Mouse (Mus musculus): ENCODE measurements around the gene Cox6b2. TPM values are rescaled to one million over a fixed set of nuclear protein-coding genes. Genes with fewer than 3 reads are reported as not detected.
A peak's percentile ranks its signal among the peaks of the same experiment; 100 is the strongest.

The Cox6b2 gene
- polyA plus RNA-seq, 1 experiment from 2014 or later: 116 TPM

GRCm38 (mm10) chr7:4746326-4746980 lies 6.4 kb downstream of the Cox6b2 start:
- peaks cover 75% of the 10 kb centered on the region for H3K4me1 ChIP-seq (replicated peaks; ENCODE audit: control insufficient read depth, insufficient read depth, low read length)
- peak overlapping the region; percentile 59 for H3K4me2 ChIP-seq
- DNase-seq (ENCODE audit: low spot score): no peak
- no peaks in the 10 kb centered on the region for H3K27me3 ChIP-seq (replicated peaks; ENCODE audit: control insufficient read depth, insufficient read depth, low read length)
- WGBS: 84% methylated on average over 22 of the region's 22 CpGs
- peak overlapping the region; percentile 93 for H3K27ac ChIP-seq (ENCODE audit: low read depth, low read length)
- peaks cover 32% of the 10 kb centered on the region for H3K36me3 ChIP-seq (ENCODE audit: control insufficient read depth, insufficient read depth, low read length)
- no peak for ATAC-seq (replicated peaks; ENCODE audit: low FRiP score)
- peak overlapping the region; percentile 50 for H3K9ac ChIP-seq (ENCODE audit: low read depth, low read length)
- no peaks in the 10 kb centered on the region for H3K9me3 ChIP-seq (ENCODE audit: control insufficient read depth, low read length)
- peak overlapping the region; percentile 24; the same call in 1 of the 2 replicates for H3K4me3 ChIP-seq (ENCODE audit: low read depth, low read length)

GRCm38 (mm10) chr7:4744886-4745285 lies 8.0 kb downstream of the Cox6b2 start:
- WGBS: 68% methylated on average over 5 of the region's 6 CpGs
- peaks cover 32% of the 10 kb centered on the region for H3K36me3 ChIP-seq (ENCODE audit: control insufficient read depth, insufficient read depth, low read length)
- ATAC-seq (replicated peaks; ENCODE audit: low FRiP score) (no peak), DNase-seq (ENCODE audit: low spot score) (no peak)
- H3K9me3 ChIP-seq (ENCODE audit: control insufficient read depth, low read length): no peaks in the 10 kb centered on the region
- H3K27me3 ChIP-seq (replicated peaks; ENCODE audit: control insufficient read depth, insufficient read depth, low read length): no peaks in the 10 kb centered on the region
- peak overlapping the region; percentile 97; the same call in 1 of the 2 replicates for H3K9ac ChIP-seq (ENCODE audit: low read depth, low read length)
- H3K4me1 ChIP-seq (replicated peaks; ENCODE audit: control insufficient read depth, insufficient read depth, low read length): peaks cover 72% of the 10 kb centered on the region
- H3K4me3 ChIP-seq (ENCODE audit: low read depth, low read length): peak overlapping the region; percentile 17; the same call in 1 of the 2 replicates
- peak overlapping the region; percentile 29; the same call in 1 of the 2 replicates for H3K4me2 ChIP-seq
- peak overlapping the region; percentile 92 for H3K27ac ChIP-seq (ENCODE audit: low read depth, low read length)

DNA sequence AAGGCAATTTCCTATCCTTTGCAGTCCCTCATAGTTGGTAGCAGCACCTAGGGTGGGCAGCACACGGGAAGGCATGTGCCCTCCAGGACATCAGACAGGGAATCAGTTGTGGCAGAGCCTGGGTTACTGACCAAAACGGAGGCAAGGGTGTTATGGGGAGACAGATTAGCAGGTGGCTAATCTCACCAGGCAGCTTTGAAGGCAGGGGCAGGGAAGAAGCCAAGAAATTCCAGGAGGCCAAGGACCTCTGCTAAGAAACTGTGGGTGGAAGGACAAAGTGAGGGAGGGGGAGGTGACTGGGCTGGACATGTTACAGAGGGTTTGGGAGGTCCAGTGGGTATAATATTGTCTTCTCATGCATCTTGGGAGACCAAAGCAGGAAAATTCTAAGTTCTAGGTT lies 9.5 kb downstream of the Cox6b2 start:
- Histone ChIP-seq H3K36me3 (ENCODE audit: control insufficient read depth, insufficient read depth, low read length) (peaks cover 29% of the 10 kb centered on the region), H3K4me2 (peak overlapping the region; percentile 81), H3K27me3 (replicated peaks; ENCODE audit: control insufficient read depth, insufficient read depth, low read length) (no peaks in the 10 kb centered on the region), H3K9me3 (ENCODE audit: control insufficient read depth, low read length) (no peaks in the 10 kb centered on the region), H3K4me3 (ENCODE audit: low read depth, low read length) (peak overlapping the region; percentile 86), H3K27ac (ENCODE audit: low read depth, low read length) (peak overlapping the region; percentile 92), H3K4me1 (replicated peaks; ENCODE audit: control insufficient read depth, insufficient read depth, low read length) (peaks cover 66% of the 10 kb centered on the region), H3K9ac (ENCODE audit: low read depth, low read length) (peak overlapping the region; percentile 97)
- WGBS: 34% methylated on average over 2 of the region's 2 CpGs
- ATAC-seq (replicated peaks; ENCODE audit: low FRiP score): no peak
- DNase-seq (ENCODE audit: low spot score): no peak

GRCm38 (mm10) chr7:4742482-4742819 lies 10.4 kb downstream of the Cox6b2 start:
- Histone ChIP-seq H3K9me3 (ENCODE audit: control insufficient read depth, low read length) (no peaks in the 10 kb centered on the region), H3K4me1 (replicated peaks; ENCODE audit: control insufficient read depth, insufficient read depth, low read length) (peaks cover 58% of the 10 kb centered on the region), H3K4me2 (peak overlapping the region; percentile 81), H3K27ac (ENCODE audit: low read depth, low read length) (peak overlapping the region; percentile 92), H3K27me3 (replicated peaks; ENCODE audit: control insufficient read depth, insufficient read depth, low read length) (no peaks in the 10 kb centered on the region), H3K36me3 (ENCODE audit: control insufficient read depth, insufficient read depth, low read length) (peaks cover 29% of the 10 kb centered on the region), H3K9ac (ENCODE audit: low read depth, low read length) (peak overlapping the region; percentile 97), H3K4me3 (ENCODE audit: low read depth, low read length) (peak overlapping the region; percentile 86)
- WGBS: 73% methylated on average over 6 of the region's 6 CpGs
- ATAC-seq (replicated peaks; ENCODE audit: low FRiP score): no peak
- no peak for DNase-seq (ENCODE audit: low spot score)

DNA sequence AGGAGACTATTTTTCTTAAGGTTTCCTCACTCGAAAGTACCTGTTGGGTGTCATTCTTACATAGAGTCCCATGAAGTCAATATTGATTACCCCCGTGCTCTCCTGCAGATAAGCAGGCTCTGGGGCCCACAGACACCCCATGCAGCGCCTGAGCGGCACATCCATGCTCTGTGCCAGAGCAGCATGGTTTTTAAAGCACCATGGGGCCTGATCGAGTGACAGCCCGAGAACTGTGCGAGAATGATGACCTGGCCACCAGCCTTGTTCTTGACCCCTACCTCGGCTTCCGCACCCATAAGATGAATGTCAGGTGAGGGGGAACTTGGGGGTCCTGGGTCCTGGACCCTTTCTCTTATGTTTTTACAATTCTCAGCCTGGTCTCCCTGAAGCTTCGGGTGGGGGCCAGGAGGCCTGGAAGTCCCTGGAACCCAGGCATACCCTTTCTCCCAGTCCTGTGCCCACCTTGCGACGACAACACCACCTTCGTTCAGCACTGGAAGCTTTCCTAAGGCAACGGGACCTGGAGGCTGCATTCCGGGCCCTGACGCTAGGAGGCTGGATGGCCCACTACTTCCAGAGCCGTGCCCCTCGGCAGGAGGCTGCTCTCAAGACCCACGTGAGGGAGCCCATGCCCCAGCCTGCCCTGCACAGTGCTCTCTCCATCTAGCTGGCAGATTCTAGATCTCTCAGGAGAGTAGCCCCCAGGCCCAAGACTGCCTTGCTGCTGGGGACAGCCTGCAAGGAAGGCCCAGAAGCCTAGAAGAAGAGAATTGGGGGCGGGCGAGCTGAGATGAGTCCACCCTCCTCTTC lies 11.0 kb downstream of the Cox6b2 start:
- WGBS: 70% methylated on average over 21 of the region's 21 CpGs
- peak overlapping the region; percentile 86 for H3K4me3 ChIP-seq (ENCODE audit: low read depth, low read length)
- no peaks in the 10 kb centered on the region for H3K9me3 ChIP-seq (ENCODE audit: control insufficient read depth, low read length)
- peak overlapping the region; percentile 92 for H3K27ac ChIP-seq (ENCODE audit: low read depth, low read length)
- DNase-seq (ENCODE audit: low spot score) (no peak), ATAC-seq (replicated peaks; ENCODE audit: low FRiP score) (peak; percentile 36)
- peaks cover 54% of the 10 kb centered on the region for H3K4me1 ChIP-seq (replicated peaks; ENCODE audit: control insufficient read depth, insufficient read depth, low read length)
- H3K9ac ChIP-seq (ENCODE audit: low read depth, low read length): peak overlapping the region; percentile 97
- H3K4me2 ChIP-seq: peak overlapping the region; percentile 81
- no peaks in the 10 kb centered on the region for H3K27me3 ChIP-seq (replicated peaks; ENCODE audit: control insufficient read depth, insufficient read depth, low read length)
- H3K36me3 ChIP-seq (ENCODE audit: control insufficient read depth, insufficient read depth, low read length): peaks cover 26% of the 10 kb centered on the region

GRCm38 (mm10) chr7:4741151-4741550 lies 11.7 kb downstream of the Cox6b2 start:
- peaks cover 20% of the 10 kb centered on the region for H3K36me3 ChIP-seq (ENCODE audit: control insufficient read depth, insufficient read depth, low read length)
- 8% methylated on average over 4 of the region's 4 CpGs for WGBS
- no peaks in the 10 kb centered on the region for H3K27me3 ChIP-seq (replicated peaks; ENCODE audit: control insufficient read depth, insufficient read depth, low read length)
- ATAC-seq (replicated peaks; ENCODE audit: low FRiP score) (peak; percentile 55), DNase-seq (ENCODE audit: low spot score) (peak; percentile 75)
- peak overlapping the region; percentile 97 for H3K9ac ChIP-seq (ENCODE audit: low read depth, low read length)
- peak overlapping the region; percentile 86 for H3K4me3 ChIP-seq (ENCODE audit: low read depth, low read length)
- peaks cover 47% of the 10 kb centered on the region for H3K4me1 ChIP-seq (replicated peaks; ENCODE audit: control insufficient read depth, insufficient read depth, low read length)
- peak overlapping the region; percentile 81 for H3K4me2 ChIP-seq
- H3K9me3 ChIP-seq (ENCODE audit: control insufficient read depth, low read length): no peaks in the 10 kb centered on the region
- peak overlapping the region; percentile 92 for H3K27ac ChIP-seq (ENCODE audit: low read depth, low read length)

GRCm38 (mm10) chr7:4740309-4740727 lies 12.6 kb downstream of the Cox6b2 start:
- H3K9me3 ChIP-seq (ENCODE audit: control insufficient read depth, low read length): no peaks in the 10 kb centered on the region
- peaks cover 39% of the 10 kb centered on the region for H3K4me1 ChIP-seq (replicated peaks; ENCODE audit: control insufficient read depth, insufficient read depth, low read length)
- peak overlapping the region; percentile 86 for H3K4me3 ChIP-seq (ENCODE audit: low read depth, low read length)
- H3K27ac ChIP-seq (ENCODE audit: low read depth, low read length): peak overlapping the region; percentile 92
- WGBS: 0% methylated on average over 14 of the region's 14 CpGs
- peak overlapping the region; percentile 97 for H3K9ac ChIP-seq (ENCODE audit: low read depth, low read length)
- no peaks in the 10 kb centered on the region for H3K27me3 ChIP-seq (replicated peaks; ENCODE audit: control insufficient read depth, insufficient read depth, low read length)
- peak; percentile 12 for ATAC-seq (replicated peaks; ENCODE audit: low FRiP score)
- peaks cover 12% of the 10 kb centered on the region; the same call in 1 of the 2 replicates for H3K36me3 ChIP-seq (ENCODE audit: control insufficient read depth, insufficient read depth, low read length)
- peak overlapping the region; percentile 81 for H3K4me2 ChIP-seq
- DNase-seq (ENCODE audit: low spot score): no peak

GRCm38 (mm10) chr7:4739544-4740275 lies 13.2 kb downstream of the Cox6b2 start, which contains the start of gene Kmt5c:
TSS of gene Kmt5c (plus strand) at chr7:4740115.
- Histone ChIP-seq H3K4me1 (replicated peaks; ENCODE audit: control insufficient read depth, insufficient read depth, low read length) (peaks cover 34% of the 10 kb centered on the region), H3K27ac (ENCODE audit: low read depth, low read length) (peak within 1 kb of the TSS; percentile 92), H3K9me3 (ENCODE audit: control insufficient read depth, low read length) (no peaks in the 10 kb centered on the region), H3K4me2 (peak within 1 kb of the TSS; percentile 81), H3K9ac (ENCODE audit: low read depth, low read length) (peak within 1 kb of the TSS; percentile 97), H3K4me3 (ENCODE audit: low read depth, low read length) (peak within 1 kb of the TSS; percentile 86), H3K27me3 (replicated peaks; ENCODE audit: control insufficient read depth, insufficient read depth, low read length) (no peaks in the 10 kb centered on the region), H3K36me3 (ENCODE audit: control insufficient read depth, insufficient read depth, low read length) (peaks cover 9% of the 10 kb centered on the region; the same call in 1 of the 2 replicates)
- WGBS: under 1% methylated on average over 34 of the region's 44 CpGs
- DNase-seq (ENCODE audit: low spot score): peak; percentile 90
- peak; percentile 87 for ATAC-seq (replicated peaks; ENCODE audit: low FRiP score)

Data from liver, embryonic 11.5 days (tissue).